Mouse (Mus musculus) kidney, postnatal 0 days (tissue): ENCODE measurements around the gene Galnt12. TPM values are rescaled to one million over a fixed set of nuclear protein-coding genes. Genes with fewer than 3 reads are reported as not detected.
A peak's percentile ranks its signal among the peaks of the same experiment; 100 is the strongest.

Experiments used
- ATAC-seq: fragments of 200-750 bp; cut with Nextera tagmentation; replicated peaks from 2 replicates; pipeline ENCODE4 v1.8.0; 2017; ENCODE audit warnings: low read depth, moderate number of reproducible peaks, moderate TSS enrichment, moderate library complexity; ENCODE audit not compliant: low FRiP score
- DNase-seq: peaks from one replicate; pipeline ENCODE4 v3.0.0-alpha.2; 2016; ENCODE audit warnings: low spot score
- H3K27ac ChIP-seq: fragments of 300-500 bp; sonication (generic); 2 replicates; pipeline ENCODE4 v1.5.1; 2014; ENCODE audit warnings: mild to moderate bottlenecking
- H3K27me3 ChIP-seq: fragments of 300-500 bp; sonication (generic); 2 replicates; pipeline ENCODE4 v1.6.1; 2014; ENCODE audit warnings: low read length, mixed read lengths; ENCODE audit not compliant: insufficient read depth
- H3K36me3 ChIP-seq: fragments of 300-500 bp; sonication (generic); 2 replicates; pipeline ENCODE4 v1.6.1; 2014; ENCODE audit warnings: low read length, mixed read lengths; ENCODE audit not compliant: insufficient read depth
- H3K4me1 ChIP-seq: fragments of 300-500 bp; sonication (generic); replicated peaks from 2 replicates; pipeline ENCODE4 v1.6.1; 2014; ENCODE audit warnings: antibody characterized with exemption, low read length, mixed read lengths; ENCODE audit not compliant: insufficient read depth
- H3K4me2 ChIP-seq: fragments of 300-500 bp; sonication (generic); 2 replicates; pipeline ENCODE4 v1.6.1; 2014; ENCODE audit warnings: mild to moderate bottlenecking, low read length, moderate library complexity, mixed read lengths
- H3K4me3 ChIP-seq: fragments of 300-500 bp; sonication (generic); replicated peaks from 2 replicates; pipeline ENCODE4 v1.5.1; 2014; ENCODE audit warnings: low read depth, low read length
- H3K9ac ChIP-seq: fragments of 300-500 bp; sonication (generic); 2 replicates; pipeline ENCODE4 v1.6.1; 2014; ENCODE audit warnings: low read depth, low read length
- H3K9me3 ChIP-seq: fragments of 300-500 bp; sonication (generic); replicated peaks from 2 replicates; pipeline ENCODE4 v1.6.1; 2016; ENCODE audit warnings: low read length, inconsistent platforms, mixed read lengths
- CTCF ChIP-seq: IDR thresholded peaks from 2 replicates; pipeline ENCODE4 v1.5.1; 2016; ENCODE audit warnings: antibody characterized with exemption, low read depth, mild to moderate bottlenecking, moderate library complexity
- WGBS: fragments of 180-500 bp; shearing (Covaris S2); extraction: QIAGEN DNeasy Blood & Tissue Kit; methylation state at CpG from one replicate; pipeline ENCODE4 v1.1.7; 2014; 5-methylcytosine and 5-hydroxymethylcytosine counted together
- polyA plus RNA-seq: library from polyadenylated mRNA; unstranded; fragments of >200 nt; fragmentation: Nextera tagmentation; extraction: Ambion mirVana; gene quantifications from 2 replicates; pipeline ENCODE4 v1.2.1, GENCODE M21; 2015

Gene Galnt12
- polyA plus RNA-seq = 10.2 and 11.2 TPM in 2 replicates

DNA sequence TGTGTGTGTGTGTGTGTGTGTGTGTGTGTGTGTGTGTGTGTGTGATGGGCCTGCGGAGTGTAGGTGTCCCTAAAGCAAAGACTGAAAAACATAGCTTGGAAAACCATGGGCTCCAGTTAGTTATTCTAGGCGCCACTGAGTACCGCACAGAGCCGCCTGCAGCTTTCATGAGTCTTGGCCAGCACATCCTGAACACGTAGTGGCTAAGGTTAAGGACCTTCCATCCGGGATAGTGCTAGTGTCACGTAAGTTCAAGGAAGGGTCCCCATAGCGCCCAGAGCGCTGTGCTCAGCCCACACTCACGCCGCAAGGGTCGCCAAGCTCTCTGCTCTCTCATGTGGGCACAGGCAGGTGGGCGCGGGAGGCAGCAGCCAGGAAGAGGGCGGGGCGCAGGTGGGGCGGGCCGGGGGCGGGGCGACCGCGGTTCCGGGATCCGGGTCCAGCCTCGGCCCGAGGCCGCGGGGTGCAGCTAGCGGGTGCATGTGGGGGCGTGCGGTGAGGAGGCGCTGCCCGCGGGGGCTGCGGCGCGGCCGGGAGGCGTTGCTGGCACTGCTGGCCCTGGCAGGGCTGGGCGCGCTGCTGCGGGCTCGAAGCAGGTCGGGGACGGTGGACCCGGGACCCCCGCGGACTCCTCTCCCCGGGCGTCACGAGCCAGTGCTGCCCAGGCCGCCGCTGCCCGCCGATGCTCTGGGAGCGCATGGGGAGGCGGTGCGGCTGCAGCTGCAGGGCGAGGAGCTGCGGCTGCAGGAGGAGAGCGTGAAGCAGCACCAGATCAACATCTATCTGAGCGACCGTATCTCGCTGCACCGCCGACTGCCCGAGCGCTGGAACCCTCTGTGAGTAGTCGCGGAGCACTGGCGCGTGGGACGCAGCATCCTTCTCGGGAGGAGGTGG is at the start of gene Galnt12:
Gene Galnt12, plus strand, starts transcription at position 417 of the 894 bp plus-strand sequence.
- H3K4me2 ChIP-seq = peak within 1 kb of the TSS; percentile 97
- H3K9me3 ChIP-seq = no peaks in the 10 kb centered on the region
- 1% methylated on average over 72 of the region's 74 CpGs for WGBS
- no peak within 1 kb of the TSS for H3K27ac ChIP-seq
- no peaks in the 10 kb centered on the region for H3K36me3 ChIP-seq
- peak within 1 kb of the TSS; percentile 56 for H3K4me3 ChIP-seq
- H3K4me1 ChIP-seq = no peaks in the 10 kb centered on the region
- H3K27me3 ChIP-seq = no peaks in the 10 kb centered on the region
- peak; percentile 57 for DNase-seq
- no peak for TF ChIP-seq CTCF
- peak within 1 kb of the TSS; percentile 46 for H3K9ac ChIP-seq
- ATAC-seq = peak; percentile 73

DNA sequence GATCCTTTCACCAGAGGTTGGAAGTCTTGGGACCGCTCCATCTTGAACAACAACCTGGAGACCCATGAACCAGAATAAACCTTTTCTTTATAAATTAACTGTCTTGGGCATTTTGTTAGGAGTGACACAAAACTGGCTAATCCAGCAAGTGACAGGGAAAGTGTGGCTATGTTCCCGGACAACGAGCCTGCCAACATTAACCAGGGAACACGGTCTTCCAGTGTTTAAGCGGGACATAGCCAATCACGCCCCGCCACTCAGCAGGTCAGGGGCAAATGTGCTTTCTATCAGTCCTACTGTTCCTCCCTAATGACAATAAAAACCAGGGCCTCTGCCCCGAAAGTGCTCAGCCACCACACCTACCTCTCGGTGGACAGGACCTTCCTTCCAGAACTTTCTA is 47.8 kb upstream of the Galnt12 start:
- no peak for TF ChIP-seq CTCF
- WGBS = 69% methylated on average over 9 of the region's 9 CpGs

DNA sequence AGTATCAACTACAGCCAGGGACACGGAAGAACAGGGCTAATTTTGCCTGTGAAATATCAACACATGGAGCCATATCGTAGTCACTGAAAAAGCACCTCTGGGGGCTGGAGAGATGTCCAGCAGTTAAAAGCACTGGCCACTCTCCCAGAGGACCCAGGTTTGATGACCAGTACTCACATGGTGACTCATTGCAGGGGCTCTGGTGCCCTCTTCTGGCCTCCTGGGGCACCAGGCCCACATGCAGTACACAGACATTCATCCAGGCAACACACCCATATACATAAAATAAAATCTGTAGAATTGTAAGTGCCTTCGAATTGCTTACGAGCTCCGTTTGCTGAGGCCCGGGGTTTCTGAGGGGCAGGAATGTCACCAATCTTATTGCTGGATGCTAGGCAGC is 44.7 kb upstream of the Galnt12 start:
- 87% methylated on average over 6 of the region's 6 CpGs for WGBS
- peak; percentile 70 for TF ChIP-seq CTCF
- peak; percentile 52 for DNase-seq
- H3K9ac ChIP-seq = no peak overlapping the region
- H3K4me3 ChIP-seq = no peak overlapping the region
- no peak overlapping the region for H3K27ac ChIP-seq
- H3K36me3 ChIP-seq = 0 out of 2 replicates have a peak, but pooled peaks cover 6% of the 10 kb centered on the region
- peaks cover 6% of the 10 kb centered on the region; the same call in 1 of the 2 replicates for H3K4me1 ChIP-seq
- no peaks in the 10 kb centered on the region for H3K9me3 ChIP-seq
- H3K4me2 ChIP-seq = no peak overlapping the region
- H3K27me3 ChIP-seq = no peaks in the 10 kb centered on the region
- no peak for ATAC-seq

More for the DNA sequence above, 47.8 kb upstream of the Galnt12 start:
- Histone ChIP-seq H3K9me3 (no peaks in the 10 kb centered on the region), H3K4me1 (no peaks in the 10 kb centered on the region), H3K9ac (no peak overlapping the region), H3K27ac (no peak overlapping the region), H3K27me3 (no peaks in the 10 kb centered on the region), H3K36me3 (peaks cover 14% of the 10 kb centered on the region), H3K4me3 (no peak overlapping the region), H3K4me2 (no peak overlapping the region)
- no peak for DNase-seq
- ATAC-seq = no peak

DNA sequence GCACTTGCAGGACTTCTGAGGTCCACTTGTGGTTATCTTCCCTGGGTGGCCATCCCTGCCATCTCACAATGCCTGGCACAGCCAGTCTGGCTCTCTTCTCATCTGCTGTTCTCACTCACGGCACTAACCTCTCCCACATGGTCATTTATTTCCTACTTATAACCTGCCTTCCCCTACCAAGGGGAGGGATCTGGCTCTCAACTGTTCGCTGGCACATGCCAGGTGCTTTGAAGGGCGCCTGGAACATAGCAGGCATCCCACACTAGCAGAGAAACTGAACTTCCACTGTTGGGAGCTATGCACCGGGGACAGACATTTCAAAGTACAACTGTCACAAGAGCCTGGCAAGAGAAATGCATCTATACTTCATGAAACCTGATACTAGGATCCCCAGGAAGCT is 43.9 kb upstream of the Galnt12 start:
- ATAC-seq = no peak
- 50% methylated on average over 4 of the region's 4 CpGs for WGBS

DNA sequence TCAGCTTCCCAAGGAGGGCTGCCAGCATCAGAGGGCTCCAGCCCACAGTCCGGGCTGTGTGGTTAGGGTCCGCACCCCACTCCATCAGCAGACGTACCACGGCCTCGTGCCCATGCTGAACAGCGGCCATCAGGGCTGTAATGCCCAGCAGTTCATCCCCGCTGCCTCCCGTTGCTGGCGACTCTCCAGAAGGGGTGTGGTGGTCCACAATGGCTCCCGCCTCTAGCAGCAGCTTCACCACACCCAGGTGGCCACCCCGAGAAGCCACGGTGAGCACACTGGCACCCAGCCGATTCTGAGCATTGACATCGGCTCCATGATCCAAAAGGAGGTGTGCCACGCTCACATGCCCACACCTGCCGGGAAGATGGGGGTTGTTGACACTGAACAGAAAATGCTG is 42.5 kb upstream of the Galnt12 start:
- Histone ChIP-seq H3K27ac (peak overlapping the region; percentile 25; the same call in 1 of the 2 replicates), H3K9ac (no peak overlapping the region), H3K4me2 (no peak overlapping the region), H3K27me3 (no peaks in the 10 kb centered on the region), H3K4me1 (peaks cover 6% of the 10 kb centered on the region; the same call in 1 of the 2 replicates), H3K9me3 (no peaks in the 10 kb centered on the region), H3K36me3 (0 out of 2 replicates have a peak, but pooled peaks cover 2% of the 10 kb centered on the region), H3K4me3 (no peak overlapping the region)
- 87% methylated on average over 16 of the region's 16 CpGs for WGBS
- DNase-seq (no peak), ATAC-seq (no peak)
- TF ChIP-seq CTCF = no peak

More for the DNA sequence above, 43.9 kb upstream of the Galnt12 start:
- Histone ChIP-seq H3K4me3 (no peak overlapping the region), H3K36me3 (0 out of 2 replicates have a peak, but pooled peaks cover 5% of the 10 kb centered on the region), H3K4me2 (no peak overlapping the region), H3K4me1 (peaks cover 6% of the 10 kb centered on the region; the same call in 1 of the 2 replicates), H3K9me3 (no peaks in the 10 kb centered on the region), H3K27me3 (no peaks in the 10 kb centered on the region), H3K9ac (no peak overlapping the region), H3K27ac (no peak overlapping the region)
- DNase-seq = no peak
- TF ChIP-seq CTCF = no peak

DNA sequence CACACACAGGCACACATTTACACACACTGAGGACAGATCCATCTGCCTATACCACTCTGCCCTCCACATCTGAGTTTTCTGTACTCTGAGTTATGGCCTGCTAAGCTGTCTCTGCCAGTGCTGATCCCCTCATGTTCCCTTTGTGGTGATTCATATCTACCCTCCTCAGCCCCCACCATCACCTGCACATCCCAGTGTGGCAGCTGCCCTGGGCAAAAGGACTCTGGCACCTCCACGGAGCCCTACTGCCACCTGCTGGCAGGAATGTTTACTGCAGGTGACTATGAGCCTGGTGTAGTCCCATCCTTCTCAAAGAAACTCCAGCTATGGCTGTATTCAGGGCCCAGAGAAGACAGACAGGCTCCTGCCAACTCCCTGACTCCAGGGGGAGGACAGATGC is 41.5 kb upstream of the Galnt12 start:
- 0 out of 2 replicates have a peak, but pooled peaks cover 2% of the 10 kb centered on the region for H3K36me3 ChIP-seq
- H3K27ac ChIP-seq = peak overlapping the region; percentile 91
- WGBS = 0% methylated on average over 1 of the region's 1 CpGs
- no peaks in the 10 kb centered on the region for H3K27me3 ChIP-seq
- H3K4me1 ChIP-seq = peaks cover 6% of the 10 kb centered on the region; the same call in 1 of the 2 replicates
- DNase-seq = peak; percentile 88
- H3K9ac ChIP-seq = peak overlapping the region; percentile 6; the same call in 1 of the 2 replicates
- peak overlapping the region; percentile 30 for H3K4me2 ChIP-seq
- H3K9me3 ChIP-seq = no peaks in the 10 kb centered on the region
- ATAC-seq = peak; percentile 74
- TF ChIP-seq CTCF = peak; percentile 99
- H3K4me3 ChIP-seq = no peak overlapping the region
